ENCODE assay signal across 25 mouse cellular contexts in the genomic region with DNA sequence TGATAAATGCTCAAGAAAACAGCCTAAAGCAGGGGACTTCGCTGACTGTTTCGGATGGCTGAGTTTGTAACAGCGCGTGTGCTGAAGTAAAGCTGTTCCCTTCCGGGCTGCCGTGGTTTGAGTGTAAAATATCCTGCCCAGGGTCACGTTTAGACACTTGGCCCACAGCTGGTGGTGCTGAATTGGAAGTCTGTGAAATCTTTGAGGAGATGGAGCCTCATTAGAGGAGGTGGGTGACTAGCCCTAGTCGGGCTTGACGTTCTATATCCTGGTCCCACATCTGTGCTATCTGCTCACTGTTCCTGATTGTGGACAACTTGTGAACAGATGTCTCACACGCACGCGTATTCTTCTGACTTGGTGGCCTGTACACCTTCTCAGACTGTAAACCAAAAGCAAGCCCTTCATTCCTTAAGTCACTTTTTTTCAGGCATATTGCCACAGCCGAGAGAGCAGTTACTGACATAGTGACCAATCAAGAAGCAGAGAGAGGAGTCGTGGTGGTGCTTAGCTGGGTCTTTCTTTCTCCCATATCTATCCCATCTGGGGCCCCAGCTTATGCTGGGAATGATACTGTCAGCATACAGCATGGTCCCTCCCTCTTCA.
"Had no signal": no experiment of that assay in that cellular context is flagged by ENCODE, and none has a peak within 500 bp of the region (broad histone marks: within the 10 kb centered on the region; RNA-seq: fewer than 3 reads in every experiment).

No protein-coding gene starts in this region.

- DNase-seq: kidney, adult 11 months; kidney, postnatal 10 days; liver; lung, adult 18-20 months; lung, postnatal 10 days; lung, postnatal 36 days; retina, postnatal 1 day; right cerebral cortex, postnatal 25 days; spleen, adult 18-20 months; thymus, adult 2 months; thymus, postnatal 14 days; thymus, postnatal 4 days had no signal

- H3K4me2 ChIP-seq: intestine, embryonic 15.5 days; limb, embryonic 13.5 days; liver, embryonic 12.5 days; liver, embryonic 15.5 days; lung, embryonic 15.5 days; midbrain, embryonic 13.5 days; neural tube, embryonic 13.5 days; stomach, embryonic 15.5 days had no signal

- H3K36me3 ChIP-seq: intestine, embryonic 15.5 days; limb, embryonic 10.5 days; limb, embryonic 13.5 days; liver, embryonic 12.5 days; liver, embryonic 15.5 days; lung, embryonic 15.5 days; midbrain, embryonic 10.5 days; midbrain, embryonic 13.5 days; neural tube, embryonic 13.5 days; stomach, embryonic 15.5 days had no signal

- H3K4me1 ChIP-seq: intestine, embryonic 15.5 days; limb, embryonic 10.5 days; limb, embryonic 13.5 days; liver, embryonic 12.5 days; liver, embryonic 15.5 days; megakaryocyte, embryonic 14.5 days; midbrain, embryonic 10.5 days; midbrain, embryonic 13.5 days; stomach, embryonic 15.5 days had no signal

- H3K27ac ChIP-seq: intestine, embryonic 15.5 days; limb, embryonic 10.5 days; limb, embryonic 13.5 days; liver, embryonic 12.5 days; liver, embryonic 15.5 days; lung, embryonic 15.5 days; midbrain, embryonic 10.5 days; midbrain, embryonic 13.5 days; neural tube, embryonic 13.5 days; stomach, embryonic 15.5 days had no signal

- H3K27me3 ChIP-seq: intestine, embryonic 15.5 days; limb, embryonic 13.5 days; liver, embryonic 12.5 days; liver, embryonic 15.5 days; lung, embryonic 15.5 days; megakaryocyte, embryonic 14.5 days; midbrain, embryonic 13.5 days; neural tube, embryonic 13.5 days; stomach, embryonic 15.5 days had no signal

- H3K4me3 ChIP-seq: intestine, embryonic 15.5 days; limb, embryonic 10.5 days; limb, embryonic 13.5 days; liver, embryonic 12.5 days; liver, embryonic 15.5 days; lung, embryonic 15.5 days; megakaryocyte, embryonic 14.5 days; midbrain, embryonic 10.5 days; midbrain, embryonic 13.5 days; myocyte; neural tube, embryonic 13.5 days; stomach, embryonic 15.5 days had no signal

- ATAC-seq: intestine, embryonic 15.5 days; liver, embryonic 12.5 days; midbrain, embryonic 13.5 days; midbrain, embryonic 16.5 days had no signal

- H3K9ac ChIP-seq: intestine, embryonic 15.5 days; limb, embryonic 13.5 days; liver, embryonic 12.5 days; liver, embryonic 15.5 days; lung, embryonic 15.5 days; midbrain, embryonic 13.5 days; neural tube, embryonic 13.5 days; stomach, embryonic 15.5 days had no signal

- H3K9me3 ChIP-seq: intestine, embryonic 15.5 days; limb, embryonic 10.5 days; limb, embryonic 13.5 days; liver, embryonic 12.5 days; liver, embryonic 15.5 days; lung, embryonic 15.5 days; midbrain, embryonic 10.5 days; midbrain, embryonic 13.5 days; stomach, embryonic 15.5 days had no signal
